Mouse (Mus musculus) gastrocnemius, adult 8-10 months (tissue): ENCODE measurements around the gene Epo. TPM values are rescaled to one million over a fixed set of nuclear protein-coding genes. Genes with fewer than 3 reads are reported as not detected.
A peak's percentile ranks its signal among the peaks of the same experiment; 100 is the strongest.

Experiments used
- DNase-seq, 2 experiments: peaks; one replicate each; pipeline ENCODE4 v3.0.0; 2022; ENCODE audit warnings: low spot score in 2 of 2
- total RNA-seq, 4 experiments: library from RNA; stranded (reverse); gene quantifications; 2 replicates each; pipeline ENCODE4 v1.2.4; 2022

Gene Epo
- total RNA-seq, 4 experiments from 2014 or later: not detected

DNA sequence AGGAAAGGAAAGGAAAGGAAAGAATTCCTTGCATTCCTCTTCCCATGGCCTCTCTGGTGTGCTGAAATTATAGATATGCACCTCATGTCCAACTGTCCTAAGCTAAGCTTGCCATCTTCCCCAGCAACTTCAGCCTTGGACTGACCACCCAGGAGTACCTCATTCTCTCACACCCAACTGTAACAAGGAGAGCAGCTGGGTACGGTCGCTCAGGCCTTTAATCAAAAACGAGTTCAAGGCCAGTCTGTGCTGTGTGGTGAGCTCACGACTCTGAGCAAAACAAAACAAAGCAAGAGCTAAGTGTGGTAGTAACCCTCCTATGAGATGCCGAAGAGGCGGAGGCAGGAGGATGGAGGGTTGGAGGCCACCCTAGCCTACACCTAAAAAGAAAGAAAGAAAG, 7.9 kb upstream of the Epo start:
- DNase-seq: no peak

DNA sequence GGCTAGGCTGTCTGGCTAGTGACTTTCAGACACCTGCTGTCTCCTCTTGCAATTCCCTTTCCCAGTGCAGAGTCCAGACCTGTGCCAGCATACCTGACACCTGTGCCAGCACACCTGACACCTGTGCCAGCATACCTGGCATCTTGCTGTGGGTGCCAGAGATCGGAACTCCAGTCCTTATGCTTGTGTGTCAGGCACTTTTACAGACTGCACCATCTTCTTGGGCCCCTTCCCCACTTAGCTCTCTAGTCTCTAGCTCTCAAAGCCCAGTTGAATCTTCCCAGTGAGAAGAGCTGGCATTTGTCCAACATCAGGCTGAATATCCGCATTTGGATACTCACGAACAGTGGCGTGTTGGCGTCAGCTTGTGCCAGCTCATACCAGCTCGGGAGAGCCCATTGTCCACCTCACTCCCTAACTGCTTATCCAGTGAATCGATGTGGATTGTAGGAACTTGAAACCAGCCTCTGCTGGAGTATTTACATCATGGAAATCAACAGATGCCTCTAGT, 6.3 kb upstream of the Epo start:
- no peak for DNase-seq

GRCm38 (mm10) chr5:137537461-137537860, 4.4 kb upstream of the Epo start:
- DNase-seq: no peak

- DNase-seq: no peak
Observed at GRCm38 (mm10) chr5:137535318-137535717, 2.3 kb upstream of the Epo start.

DNA sequence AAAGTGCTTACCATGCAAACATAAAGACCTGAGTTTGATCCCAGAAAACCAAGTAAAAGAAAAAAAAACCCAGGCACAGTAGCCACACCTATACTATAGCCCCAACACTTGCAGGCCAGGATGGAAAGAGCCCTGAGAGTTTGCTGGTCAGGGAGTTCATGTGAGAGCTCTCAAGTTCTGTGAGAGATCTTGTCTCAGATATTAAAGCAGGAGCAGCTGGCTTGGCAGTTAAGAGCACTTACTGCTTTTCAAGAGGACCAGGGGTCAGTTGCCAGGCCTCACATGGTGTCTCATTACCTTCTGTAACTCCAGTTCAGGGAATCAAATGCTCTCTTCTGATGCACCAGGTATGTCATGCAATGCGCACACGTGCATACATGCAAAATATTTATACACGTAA, 1.7 kb upstream of the Epo start:
- DNase-seq: no peak

GRCm38 (mm10) chr5:137532808-137533116, 280 bp downstream of the Epo start:
- no peak for DNase-seq

GRCm38 (mm10) chr5:137532131-137532807, 773 bp downstream of the Epo start:
- DNase-seq: no peak

GRCm38 (mm10) chr5:137531414-137532130, 1.5 kb downstream of the Epo start:
- DNase-seq: no peak

DNA sequence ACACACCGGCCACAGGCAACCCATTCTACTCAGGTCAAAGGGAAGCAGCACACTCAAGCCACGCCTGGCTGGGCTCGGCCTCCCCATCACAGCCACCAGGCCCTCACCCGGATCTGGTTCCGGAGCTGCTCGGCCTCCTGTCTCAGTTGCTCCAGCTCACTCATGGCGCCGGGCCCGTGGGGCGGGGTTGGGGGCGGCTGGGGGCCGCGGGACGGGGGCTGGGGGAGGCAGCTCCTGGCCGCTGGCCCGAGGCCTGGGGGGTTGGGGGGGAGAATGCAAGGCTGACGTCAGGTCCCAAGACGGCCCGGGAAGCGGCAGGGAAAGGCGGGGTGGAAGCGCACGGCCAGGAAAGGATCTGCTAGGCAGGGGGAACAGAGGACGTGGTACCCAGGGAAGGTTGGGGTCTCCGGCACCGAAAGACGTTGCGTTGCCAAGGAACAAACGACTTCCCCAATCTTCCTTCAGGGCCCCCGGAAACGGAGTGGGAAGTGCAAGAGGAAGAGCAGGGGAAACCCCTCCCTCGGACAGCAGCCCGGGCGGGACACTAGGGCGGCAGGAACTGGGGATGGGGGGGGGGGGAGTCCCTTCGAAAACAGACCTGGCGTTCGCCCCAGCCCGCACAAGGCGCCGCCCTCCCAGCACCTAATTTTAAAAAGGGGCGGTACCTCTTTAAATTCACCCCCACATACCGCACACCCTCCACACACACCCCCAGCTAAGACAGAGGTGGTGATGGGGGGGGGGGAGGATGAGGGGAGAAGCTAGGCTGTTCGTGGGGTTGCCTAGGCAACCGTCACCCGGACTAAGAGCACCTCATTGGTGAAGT, 2.2 kb downstream of the Epo start:
- DNase-seq: peak; percentile 50 to 58

DNA sequence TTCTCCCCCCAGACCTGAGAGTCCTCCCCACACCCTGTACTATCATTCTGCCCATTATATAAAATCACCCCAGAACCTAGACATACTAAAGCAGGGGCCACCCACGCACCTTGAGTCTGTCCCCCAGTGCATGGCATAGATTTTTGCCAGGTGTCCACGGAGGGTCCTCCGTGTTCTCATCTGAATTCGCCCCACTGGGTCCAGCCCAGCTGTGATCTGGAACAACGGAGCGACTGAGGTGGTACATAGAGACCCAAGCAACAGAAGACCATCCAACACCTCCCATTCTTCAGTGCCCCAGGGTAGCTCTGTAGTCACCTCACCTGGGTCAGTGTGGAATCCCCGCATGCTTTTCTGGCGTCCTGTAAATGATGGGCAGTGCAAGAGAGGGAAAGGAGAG, 3.0 kb downstream of the Epo start:
- DNase-seq: no peak

GRCm38 (mm10) chr5:137529221-137529995, 3.6 kb downstream of the Epo start:
- DNase-seq: no peak

DNA sequence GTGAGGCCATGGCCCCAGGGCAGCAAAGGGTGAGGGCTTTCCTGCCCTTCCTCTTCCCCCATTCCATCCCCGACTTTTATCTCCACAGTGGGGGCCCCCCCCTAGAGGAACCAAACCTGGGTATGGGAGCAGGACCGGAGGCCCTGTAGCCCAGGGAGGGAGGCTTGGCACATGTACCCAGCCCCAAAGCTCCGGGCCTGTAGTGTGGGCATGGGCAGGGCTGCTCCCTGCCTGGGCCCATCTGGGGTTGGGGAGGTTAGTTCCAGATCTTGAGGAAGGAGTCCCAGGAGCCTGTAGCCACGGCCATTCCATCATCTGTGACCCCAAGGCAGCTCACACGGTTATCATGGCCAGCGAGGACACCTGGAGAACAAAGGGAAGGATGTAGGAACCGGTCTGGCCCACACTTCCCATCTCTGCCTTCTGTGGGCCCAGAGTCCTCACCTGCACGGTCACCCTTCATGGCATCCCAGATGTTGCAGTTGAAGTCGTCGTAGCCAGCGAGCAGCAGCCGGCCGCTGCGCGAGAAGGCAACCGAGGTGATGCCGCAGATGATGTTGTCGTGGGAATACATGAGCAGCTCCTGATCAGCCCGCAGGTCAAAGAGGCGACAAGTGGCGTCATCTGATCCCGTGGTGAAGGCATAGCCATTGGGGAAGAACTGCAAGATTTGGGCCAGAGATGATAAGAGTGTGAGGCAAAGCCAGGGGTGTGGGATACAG, 4.6 kb downstream of the Epo start:
- no peak for DNase-seq

DNA sequence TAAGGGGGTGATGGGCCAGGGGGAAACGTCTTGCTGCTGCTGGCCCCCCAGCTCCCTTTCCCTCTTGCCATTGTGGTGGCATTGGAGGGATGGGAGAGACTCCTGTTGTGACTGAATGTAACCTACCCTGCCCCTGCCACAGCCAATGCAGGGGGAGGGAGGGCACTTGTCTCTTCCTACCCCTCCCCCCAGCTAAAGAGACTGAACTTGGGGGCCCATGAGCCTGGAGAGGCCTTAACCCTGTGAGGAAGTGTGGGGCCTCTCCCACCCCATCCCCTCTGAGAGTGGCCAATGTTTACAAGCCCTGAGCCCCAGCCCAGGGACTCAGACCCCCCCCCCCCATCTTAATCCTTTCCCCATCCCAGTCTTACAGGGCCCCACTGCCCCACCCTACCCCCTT, 5.6 kb downstream of the Epo start:
- DNase-seq: no peak

DNA sequence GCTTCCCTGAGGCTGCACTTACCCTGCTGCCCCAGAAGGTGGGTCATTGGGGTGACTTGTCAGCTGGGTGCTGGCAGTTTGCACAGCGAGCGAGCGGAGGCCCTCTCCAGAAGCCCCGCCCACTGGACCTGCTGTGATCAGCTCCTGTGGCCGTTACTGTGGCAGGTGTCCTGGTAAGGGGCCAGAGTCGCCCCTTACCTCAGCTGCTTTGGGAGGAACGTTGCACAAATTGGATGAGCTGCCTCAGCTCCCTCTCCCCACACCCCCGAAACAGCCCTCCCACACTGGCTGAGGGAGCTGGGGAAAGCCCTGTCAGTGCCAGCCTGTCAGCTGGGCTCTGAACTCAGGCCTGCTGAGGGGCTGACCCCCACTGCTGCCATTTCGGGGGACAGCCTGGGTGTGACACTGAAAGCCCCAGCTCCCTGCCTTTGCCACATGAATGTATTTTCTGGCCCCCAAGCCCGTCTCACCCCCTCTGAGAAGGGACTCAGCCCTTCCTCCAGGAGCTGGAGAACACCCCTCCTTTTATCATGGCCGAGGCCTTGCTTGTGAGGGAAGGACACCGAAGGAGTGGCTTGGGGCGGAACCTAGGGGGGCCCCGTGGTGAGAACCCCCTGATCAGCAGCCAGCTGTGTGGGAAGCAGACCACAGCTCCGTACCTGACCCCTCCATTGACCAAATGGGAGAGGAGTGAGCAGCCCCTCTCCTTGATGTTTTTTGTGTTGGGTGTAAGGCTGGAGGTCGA, 6.7 kb downstream of the Epo start:
- no peak for DNase-seq

DNA sequence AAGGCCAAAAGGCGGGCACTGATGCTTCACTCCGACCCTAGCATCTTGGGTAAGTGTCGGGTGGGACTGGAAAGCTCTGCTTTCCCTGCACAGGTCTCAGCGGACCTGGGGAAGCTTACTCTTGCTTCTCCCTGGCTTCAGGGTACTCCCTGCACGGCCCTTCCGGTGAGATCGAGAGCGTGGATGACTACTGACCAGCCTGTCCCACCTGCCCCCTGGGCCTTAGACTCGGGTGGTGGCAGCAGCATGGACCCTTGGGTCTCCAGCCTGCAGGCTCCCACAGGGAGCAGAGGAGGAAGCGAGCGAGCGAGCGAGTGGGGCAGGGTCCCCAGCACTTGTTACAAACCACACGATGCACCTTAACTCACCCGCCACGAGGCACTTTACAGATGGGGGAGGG, 7.5 kb downstream of the Epo start:
- DNase-seq: no peak

DNA sequence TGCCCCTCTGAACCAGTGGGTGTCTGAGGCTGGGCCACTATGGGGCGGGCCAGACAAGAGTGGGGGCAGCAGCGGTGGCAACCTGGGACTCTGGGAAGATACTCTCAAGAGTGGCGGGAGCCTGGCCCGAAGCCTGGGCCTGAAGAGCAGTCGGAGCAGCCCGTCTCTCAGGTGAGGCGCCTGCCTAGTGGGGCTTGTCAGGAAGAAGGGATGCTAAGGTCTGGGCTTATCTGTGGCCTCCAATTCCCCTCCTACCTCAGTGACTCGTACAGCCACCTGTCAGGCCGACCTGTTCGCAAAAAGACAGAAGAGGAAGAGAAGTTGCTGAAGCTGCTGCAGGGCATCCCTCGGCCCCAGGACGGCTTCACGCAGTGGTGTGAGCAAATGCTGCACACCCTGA, 8.4 kb downstream of the Epo start:
- DNase-seq: no peak

- DNase-seq: no peak
Observed at GRCm38 (mm10) chr5:137524251-137524515, 8.9 kb downstream of the Epo start.

GRCm38 (mm10) chr5:137523396-137524250, 9.4 kb downstream of the Epo start:
- no peak for DNase-seq

- no peak for DNase-seq
Observed at GRCm38 (mm10) chr5:137522711-137523110, 10.3 kb downstream of the Epo start.
